Mouse (Mus musculus) liver, embryonic 12.5 days (tissue): ENCODE measurements around the gene Gm49383. TPM values are rescaled to one million over a fixed set of nuclear protein-coding genes. Genes with fewer than 3 reads are reported as not detected.

Source experiments
- ATAC-seq: fragments of 200-750 bp; cut with Nextera tagmentation; 2 replicates; pipeline ENCODE4 v1.8.0; 2017; ENCODE audit warnings: moderate number of reproducible peaks, mild to moderate bottlenecking, moderate library complexity
- H3K27ac ChIP-seq: fragments of 300-500 bp; sonication (generic); 2 replicates; pipeline ENCODE4 v1.5.1; 2016; ENCODE audit warnings: mild to moderate bottlenecking
- H3K27me3 ChIP-seq: fragments of 300-500 bp; sonication (generic); replicated peaks from 2 replicates; pipeline ENCODE4 v1.6.1; 2016; ENCODE audit warnings: mild to moderate bottlenecking, moderate library complexity
- H3K36me3 ChIP-seq: fragments of 300-500 bp; sonication (generic); 2 replicates; pipeline ENCODE4 v1.6.1; 2016; ENCODE audit warnings: mild to moderate bottlenecking, moderate library complexity
- H3K4me1 ChIP-seq: fragments of 300-500 bp; sonication (generic); 2 replicates; pipeline ENCODE4 v1.6.1; 2016
- H3K4me2 ChIP-seq: fragments of 300-500 bp; sonication (generic); 2 replicates; pipeline ENCODE4 v1.6.1; 2016; ENCODE audit warnings: mild to moderate bottlenecking, moderate library complexity
- H3K4me3 ChIP-seq: fragments of 300-500 bp; sonication (generic); 2 replicates; pipeline ENCODE4 v1.5.1; 2016; ENCODE audit warnings: mild to moderate bottlenecking, moderate library complexity
- H3K9ac ChIP-seq: fragments of 300-500 bp; sonication (generic); 2 replicates; pipeline ENCODE4 v1.6.1; 2016; ENCODE audit warnings: mild to moderate bottlenecking, moderate library complexity
- H3K9me3 ChIP-seq: fragments of 300-500 bp; sonication (generic); replicated peaks from 2 replicates; pipeline ENCODE4 v1.6.1; 2016; ENCODE audit warnings: mild to moderate bottlenecking, moderate library complexity
- WGBS: fragments of 180-500 bp; shearing (Covaris S2); methylation state at CpG from one replicate; pipeline ENCODE4 v1.1.7; 2016; ENCODE audit not compliant: insufficient replicate concordance; 5-methylcytosine and 5-hydroxymethylcytosine counted together
- microRNA-seq: library from miRNA; unstranded; fragments of <30 nt; microRNA quantifications from one replicate; pipeline ENCODE4, GENCODE M21; 2017
- polyA plus RNA-seq: library from polyadenylated mRNA; unstranded; fragments of >200 nt; fragmentation: Nextera tagmentation; extraction: Ambion mirVana; gene quantifications from 2 replicates; pipeline ENCODE4 v1.2.1, GENCODE M21; 2016

Gene Gm49383
- polyA plus RNA-seq, 1 experiment from 2014 or later: 29.0 TPM

GRCm38 (mm10) chr12:69158366-69158764 lies 38.5 kb downstream of the Gm49383 start:
- WGBS: under 1% methylated on average over 19 of the region's 19 CpGs
- ATAC-seq: no peak
- peak overlapping the region; percentile 96 for H3K27ac ChIP-seq
- peak overlapping the region; percentile 77 for H3K4me3 ChIP-seq
- peak overlapping the region; percentile 75 for H3K4me2 ChIP-seq
- H3K9ac ChIP-seq: peak overlapping the region; percentile 89
- H3K4me1 ChIP-seq: peaks cover 26% of the 10 kb centered on the region
- H3K27me3 ChIP-seq: no peaks in the 10 kb centered on the region
- no peaks in the 10 kb centered on the region for H3K9me3 ChIP-seq
- H3K36me3 ChIP-seq: peaks cover 20% of the 10 kb centered on the region

DNA sequence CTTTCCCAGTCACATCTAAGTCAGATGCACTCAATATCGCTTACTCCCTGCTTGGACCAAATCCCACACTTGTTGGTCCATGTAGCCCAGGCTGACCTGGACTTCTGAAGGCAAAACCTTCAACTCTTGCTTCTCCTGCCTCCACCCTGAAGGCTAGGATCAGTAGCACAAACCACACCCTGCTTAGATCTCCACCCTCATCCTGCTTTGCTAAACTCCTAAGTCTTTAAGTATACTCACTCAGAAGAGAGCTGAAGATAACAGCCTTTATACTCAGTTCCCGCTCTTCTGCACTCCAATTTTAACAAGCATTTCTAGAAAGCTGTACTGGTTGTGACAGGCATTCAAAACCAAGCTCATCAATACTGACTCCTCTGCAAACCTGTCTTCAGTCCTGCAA lies 39.8 kb downstream of the Gm49383 start:
- H3K27me3 ChIP-seq: no peaks in the 10 kb centered on the region
- H3K4me1 ChIP-seq: peaks cover 26% of the 10 kb centered on the region
- 69% methylated on average over 2 of the region's 2 CpGs for WGBS
- peak overlapping the region; percentile 75 for H3K4me2 ChIP-seq
- H3K9ac ChIP-seq: peak overlapping the region; percentile 89
- no peak for ATAC-seq
- H3K27ac ChIP-seq: peak overlapping the region; percentile 96
- H3K4me3 ChIP-seq: peak overlapping the region; percentile 77
- peaks cover 20% of the 10 kb centered on the region for H3K36me3 ChIP-seq
- H3K9me3 ChIP-seq: no peaks in the 10 kb centered on the region

- no peak for ATAC-seq
- H3K27ac ChIP-seq: peak overlapping the region; percentile 96
- no peaks in the 10 kb centered on the region for H3K9me3 ChIP-seq
- H3K36me3 ChIP-seq: peaks cover 20% of the 10 kb centered on the region
- WGBS: 64% methylated on average over 4 of the region's 4 CpGs
- no peak overlapping the region for H3K9ac ChIP-seq
- no peak overlapping the region for H3K4me3 ChIP-seq
- H3K4me1 ChIP-seq: peaks cover 26% of the 10 kb centered on the region
- H3K27me3 ChIP-seq: no peaks in the 10 kb centered on the region
- H3K4me2 ChIP-seq: peak overlapping the region; percentile 75
Observed at GRCm38 (mm10) chr12:69156436-69156835, 40.5 kb downstream of the Gm49383 start.

- ATAC-seq: no peak
- H3K36me3 ChIP-seq: peaks cover 20% of the 10 kb centered on the region
- no peak overlapping the region for H3K4me2 ChIP-seq
- H3K4me1 ChIP-seq: peaks cover 26% of the 10 kb centered on the region
- no peaks in the 10 kb centered on the region for H3K9me3 ChIP-seq
- no peak overlapping the region for H3K4me3 ChIP-seq
- 72% methylated on average over 2 of the region's 2 CpGs for WGBS
- H3K27ac ChIP-seq: no peak overlapping the region; the same call in 1 of the 2 replicates
- no peak overlapping the region for H3K9ac ChIP-seq
- H3K27me3 ChIP-seq: no peaks in the 10 kb centered on the region
Observed at GRCm38 (mm10) chr12:69155923-69156322, 41.0 kb downstream of the Gm49383 start.

GRCm38 (mm10) chr12:69150049-69150448 lies 46.9 kb downstream of the Gm49383 start:
- Histone ChIP-seq H3K4me3 (no peak overlapping the region), H3K27me3 (no peaks in the 10 kb centered on the region), H3K27ac (no peak overlapping the region), H3K4me1 (no peaks in the 10 kb centered on the region), H3K9me3 (no peaks in the 10 kb centered on the region), H3K36me3 (no peaks in the 10 kb centered on the region), H3K9ac (no peak overlapping the region), H3K4me2 (no peak overlapping the region)
- ATAC-seq: no peak
- 65% methylated on average over 13 of the region's 13 CpGs for WGBS

- 73% methylated on average over 5 of the region's 5 CpGs for WGBS
- Histone ChIP-seq H3K27me3 (no peaks in the 10 kb centered on the region; the same call in 1 of the 2 replicates), H3K27ac (no peak overlapping the region), H3K9ac (no peak overlapping the region), H3K36me3 (no peaks in the 10 kb centered on the region), H3K9me3 (no peaks in the 10 kb centered on the region), H3K4me2 (no peak overlapping the region), H3K4me3 (no peak overlapping the region), H3K4me1 (no peaks in the 10 kb centered on the region)
- no peak for ATAC-seq
Observed at GRCm38 (mm10) chr12:69147166-69147735, 49.7 kb downstream of the Gm49383 start.

GRCm38 (mm10) chr12:69143460-69143859 lies 53.4 kb downstream of the Gm49383 start:
- H3K9me3 ChIP-seq: no peaks in the 10 kb centered on the region
- no peaks in the 10 kb centered on the region for H3K36me3 ChIP-seq
- H3K27me3 ChIP-seq: no peaks in the 10 kb centered on the region; the same call in 1 of the 2 replicates
- no peak overlapping the region for H3K27ac ChIP-seq
- WGBS: 69% methylated on average over 6 of the region's 6 CpGs
- no peak overlapping the region for H3K4me3 ChIP-seq
- H3K4me2 ChIP-seq: no peak overlapping the region
- H3K9ac ChIP-seq: no peak overlapping the region
- H3K4me1 ChIP-seq: no peaks in the 10 kb centered on the region
- ATAC-seq: no peak

DNA sequence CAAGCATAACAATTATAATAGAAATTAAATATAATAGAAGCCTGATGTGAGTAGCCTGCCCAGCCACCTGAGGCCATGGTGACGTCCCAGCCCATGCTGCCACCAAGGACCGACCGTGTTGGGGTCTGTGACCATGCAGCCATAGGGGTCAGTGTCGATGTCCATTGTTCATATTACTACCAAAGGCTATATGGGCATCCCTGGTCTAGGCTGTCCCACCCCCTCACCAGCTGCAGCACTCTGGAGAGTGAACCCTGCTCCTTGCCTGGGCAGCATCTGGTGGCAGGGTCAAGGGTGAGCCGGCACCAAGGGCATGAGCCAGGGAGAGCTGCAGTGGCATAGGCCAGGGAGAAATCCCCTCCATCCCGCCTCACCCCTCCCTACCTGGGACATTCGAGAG lies 57.1 kb downstream of the Gm49383 start:
- Histone ChIP-seq H3K4me2 (no peak overlapping the region), H3K4me1 (no peaks in the 10 kb centered on the region), H3K27ac (no peak overlapping the region), H3K9me3 (no peaks in the 10 kb centered on the region), H3K9ac (no peak overlapping the region), H3K4me3 (no peak overlapping the region), H3K36me3 (no peaks in the 10 kb centered on the region), H3K27me3 (no peaks in the 10 kb centered on the region; the same call in 1 of the 2 replicates)
- 70% methylated on average over 7 of the region's 7 CpGs for WGBS
- ATAC-seq: 0 out of 2 replicates have a peak, but pooled peaks have one; percentile 15

GRCm38 (mm10) chr12:69139201-69139600 lies 57.7 kb downstream of the Gm49383 start:
- Histone ChIP-seq H3K4me1 (no peaks in the 10 kb centered on the region), H3K4me3 (no peak overlapping the region), H3K27ac (no peak overlapping the region), H3K27me3 (no peaks in the 10 kb centered on the region; the same call in 1 of the 2 replicates), H3K9me3 (no peaks in the 10 kb centered on the region), H3K4me2 (no peak overlapping the region), H3K36me3 (no peaks in the 10 kb centered on the region), H3K9ac (no peak overlapping the region)
- 66% methylated on average over 3 of the region's 3 CpGs for WGBS
- ATAC-seq: no peak

Small RNA genes within 50 kb of the gene (microRNA-seq; reads per million reads assigned to microRNA genes)
- gene Gm47287: not detected
- gene Gm47295: 1.8 reads per million

Other genes with a start within 250 kb of the Gm49383 start
- 1,522 and 1,647 TPM in 2 replicates for gene Rps29, start 37.9 kb downstream of the Gm49383 start, polyA plus RNA-seq
- 21.3 and 24.3 TPM in 2 replicates for gene Lrr1, start 28.3 kb downstream of the Gm49383 start, polyA plus RNA-seq
- 797 and 813 TPM in 2 replicates for gene Rpl36al, start 13.0 kb downstream of the Gm49383 start, polyA plus RNA-seq
- 48.4 and 51.0 TPM in 2 replicates for gene Mgat2, start 12.9 kb downstream of the Gm49383 start, polyA plus RNA-seq
- 8.9 and 9.2 TPM in 2 replicates for gene Dnaaf2, start 1.3 kb upstream of the Gm49383 start, polyA plus RNA-seq
- 28.6 and 29.3 TPM in 2 replicates for gene Gm49384, start 7.2 kb upstream of the Gm49383 start, polyA plus RNA-seq
- 31.1 and 31.5 TPM in 2 replicates for gene Pole2, start 31.1 kb upstream of the Gm49383 start, polyA plus RNA-seq
- 5.0 and 5.4 TPM in 2 replicates for gene Klhdc1, start 44.1 kb upstream of the Gm49383 start, polyA plus RNA-seq
- 122 and 123 TPM in 2 replicates for gene Klhdc2, start 99.6 kb upstream of the Gm49383 start, polyA plus RNA-seq
- 56.5 and 57.3 TPM in 2 replicates for gene Nemf, start 160.1 kb upstream of the Gm49383 start, polyA plus RNA-seq
- 81.1 and 83.3 TPM in 2 replicates for gene Arf6, start 175.0 kb upstream of the Gm49383 start, polyA plus RNA-seq
- gene Gm9887, start 175.4 kb upstream of the Gm49383 start, polyA plus RNA-seq: 2.1 and 2.3 TPM in 2 replicates